Mouse (Mus musculus): Measurements from ENCODE around the gene Psen2.
A peak's percentile ranks its signal among the peaks of the same experiment; 100 is the strongest.

Gene Psen2

GRCm38 (mm10) chr1:180274725-180275308 lies 11.6 kb upstream of the Psen2 start:
- no peak for DNase-seq

GRCm38 (mm10) chr1:180269033-180269432 lies 5.8 kb upstream of the Psen2 start:
- no peak for DNase-seq

DNA sequence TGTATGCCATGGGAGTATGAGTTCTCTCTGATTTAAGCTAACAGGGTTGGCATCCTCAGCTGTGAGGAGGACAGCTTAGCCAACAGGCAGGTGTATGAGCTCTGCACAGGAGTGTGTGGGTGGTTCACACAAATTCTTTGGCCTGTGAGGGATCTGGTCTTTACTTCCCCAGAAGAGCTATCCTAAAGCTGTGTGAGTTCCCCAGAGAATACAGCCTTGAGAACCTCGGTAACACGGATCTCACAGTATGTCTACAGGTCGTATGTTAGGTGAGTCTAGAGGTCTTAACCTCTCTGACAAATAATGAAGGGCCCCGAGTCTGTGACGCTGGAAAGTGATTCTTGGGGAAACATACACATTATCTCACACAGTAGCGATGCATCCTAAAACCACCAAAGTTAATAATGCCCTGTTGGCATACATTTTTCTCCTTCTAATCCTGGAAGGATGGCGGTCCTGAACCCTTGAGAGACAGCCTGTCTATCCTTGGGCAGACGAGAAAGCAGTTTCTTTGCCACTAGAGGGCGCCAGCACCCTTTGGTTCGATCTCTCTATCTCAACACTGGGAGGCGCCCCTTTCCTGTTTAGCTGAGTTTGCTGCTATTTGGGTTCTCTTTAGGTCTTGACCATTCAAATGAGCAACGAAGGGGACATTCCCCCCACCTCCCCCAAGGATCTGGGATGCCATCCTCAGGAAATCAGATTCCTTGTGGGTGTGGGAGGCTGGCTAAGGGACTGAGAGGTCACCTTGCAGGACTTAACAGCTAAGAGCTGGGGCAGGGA lies 5.2 kb upstream of the Psen2 start:
- DNase-seq = peak; percentile 84 to 87

GRCm38 (mm10) chr1:180267151-180267550 lies 3.9 kb upstream of the Psen2 start:
- DNase-seq = no peak

- peak; percentile 63 to 65 for DNase-seq
These were observed 2.2 kb upstream of the Psen2 start for GRCm38 (mm10) chr1:180265399-180265798.

GRCm38 (mm10) chr1:180264851-180265250 lies 1.6 kb upstream of the Psen2 start:
- DNase-seq = no peak

GRCm38 (mm10) chr1:180264389-180264788 lies 1.2 kb upstream of the Psen2 start:
- DNase-seq = no peak

DNA sequence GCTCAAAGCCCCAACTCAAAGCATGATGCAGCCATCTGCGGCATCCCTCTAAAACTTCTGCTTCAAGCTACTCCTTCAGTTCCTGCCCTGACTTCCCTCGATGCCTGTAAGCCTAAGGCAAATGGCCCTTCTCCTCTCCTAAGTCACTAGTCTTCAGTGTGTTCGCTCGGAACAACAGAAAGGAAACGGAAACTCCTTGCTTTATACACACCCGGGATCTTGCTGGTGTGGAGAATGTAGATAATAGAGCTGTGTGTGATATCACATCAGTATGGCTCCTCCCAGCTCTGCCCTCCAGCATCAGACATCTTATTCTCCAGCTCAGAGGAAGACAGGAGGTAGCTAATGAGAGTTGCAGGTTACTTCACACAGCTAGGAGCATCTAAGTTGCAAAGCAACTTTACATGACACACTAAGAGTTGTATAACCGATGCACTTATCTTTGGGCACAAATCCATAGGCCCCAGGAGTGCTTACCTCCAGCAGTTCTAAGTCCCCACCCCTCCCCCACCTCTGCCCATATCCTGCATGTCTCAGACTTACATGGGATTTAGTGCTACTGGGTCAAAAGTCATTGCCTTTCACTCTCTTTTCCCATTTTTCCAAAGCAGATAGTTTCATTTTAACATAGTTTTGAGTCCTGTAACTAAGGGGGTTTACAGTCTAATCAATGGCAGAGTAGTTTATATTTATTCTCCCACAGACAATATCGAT lies 1.2 kb downstream of the Psen2 start:
- no peak for DNase-seq

- no peak for DNase-seq
These were observed 1.8 kb downstream of the Psen2 start for GRCm38 (mm10) chr1:180261415-180261814.

GRCm38 (mm10) chr1:180260886-180261285 lies 2.4 kb downstream of the Psen2 start:
- no peak for DNase-seq

- DNase-seq = no peak
These were observed 3.5 kb downstream of the Psen2 start for GRCm38 (mm10) chr1:180259753-180260152.

DNA sequence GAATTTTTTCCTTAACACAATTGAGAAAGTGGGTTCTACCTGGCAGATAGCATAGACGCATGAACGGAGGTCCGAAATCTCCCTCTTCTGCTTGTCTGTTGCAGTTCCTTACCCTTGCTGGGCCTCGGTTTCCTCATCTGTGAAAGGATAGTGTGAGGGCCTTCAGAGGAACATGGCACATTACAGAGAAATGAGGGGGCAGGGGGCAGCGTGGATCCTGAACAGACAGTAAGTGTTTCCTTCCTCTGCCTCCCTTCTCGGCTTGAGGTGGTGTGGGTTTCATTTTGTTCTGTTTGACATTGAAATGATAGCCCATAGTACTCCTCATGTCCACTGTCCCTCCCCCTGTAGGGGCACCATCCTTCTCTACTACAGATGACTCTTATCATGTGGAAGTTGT lies 5.8 kb downstream of the Psen2 start:
- DNase-seq = no peak

GRCm38 (mm10) chr1:180256866-180257265 lies 6.4 kb downstream of the Psen2 start:
- DNase-seq = no peak

DNA sequence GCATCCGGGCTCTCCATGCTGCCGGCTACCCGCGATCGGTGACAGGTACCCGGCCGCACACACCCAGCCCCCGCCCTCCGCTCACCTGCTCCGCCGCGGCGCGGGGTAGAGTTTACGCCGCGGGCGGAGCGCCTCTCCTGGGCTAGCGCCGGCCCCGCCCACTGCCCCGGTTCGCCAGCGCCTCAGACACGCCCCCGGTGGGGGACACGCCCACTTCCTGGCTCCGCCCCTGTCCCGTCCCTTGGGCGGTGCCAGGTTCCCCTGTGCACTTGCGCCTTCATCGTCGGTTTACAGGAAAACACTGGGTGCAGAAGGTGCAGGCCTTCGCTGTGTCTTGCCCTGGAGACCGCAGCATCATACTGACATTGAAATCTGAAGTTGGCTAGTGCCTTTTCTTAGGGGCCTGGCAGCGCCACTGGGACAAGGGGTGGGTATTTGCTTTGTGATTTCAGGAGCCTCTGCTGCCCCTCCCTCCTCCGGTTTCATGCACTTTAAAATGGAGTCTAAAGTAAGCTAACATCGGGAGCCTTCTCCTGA lies 7.0 kb downstream of the Psen2 start:
- DNase-seq = peak; percentile 99 to 100

DNA sequence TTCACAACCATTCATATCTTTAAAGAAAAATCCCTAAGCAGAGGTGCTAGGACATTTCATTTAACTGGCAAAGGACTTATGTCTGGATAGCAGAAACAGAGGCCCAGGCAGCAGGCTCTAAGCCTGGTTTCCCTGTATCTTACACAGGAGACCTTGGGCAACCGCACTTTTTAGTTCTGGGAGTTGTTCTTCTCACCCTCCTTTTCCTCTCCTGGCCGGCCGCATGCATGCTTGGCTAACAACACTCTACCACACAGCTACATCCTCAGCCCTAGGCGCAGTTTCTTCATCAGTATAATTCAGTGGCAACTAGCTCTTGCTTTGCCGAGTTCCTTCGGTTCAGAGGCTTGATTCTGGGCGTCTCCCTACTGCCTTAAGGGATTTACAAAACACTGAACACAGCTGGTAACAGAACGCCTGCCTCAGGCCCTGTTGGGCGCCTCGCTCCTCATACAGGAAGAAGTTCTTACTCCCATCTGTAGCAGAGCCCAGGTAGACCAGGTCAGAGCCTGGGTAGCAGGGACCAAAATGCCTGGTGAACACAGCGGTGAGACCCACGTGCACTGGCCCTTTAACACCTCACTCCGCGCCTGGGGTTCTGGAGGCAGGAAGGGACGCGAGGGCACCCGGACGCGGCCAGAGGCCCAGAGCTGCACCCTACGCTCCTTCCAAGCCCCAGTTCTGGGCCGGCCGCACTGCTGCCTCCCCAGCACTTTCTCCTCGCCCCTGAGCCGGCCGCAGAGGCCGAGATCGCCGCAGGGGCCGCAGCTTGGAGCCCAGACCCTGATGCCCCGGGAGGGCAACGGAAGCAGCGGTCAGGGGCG lies 7.7 kb downstream of the Psen2 start:
- no peak for DNase-seq

- no peak for DNase-seq
These were observed 8.9 kb downstream of the Psen2 start for GRCm38 (mm10) chr1:180254316-180254715.

- DNase-seq = no peak
These were observed 10.5 kb downstream of the Psen2 start for GRCm38 (mm10) chr1:180252656-180253190.

DNA sequence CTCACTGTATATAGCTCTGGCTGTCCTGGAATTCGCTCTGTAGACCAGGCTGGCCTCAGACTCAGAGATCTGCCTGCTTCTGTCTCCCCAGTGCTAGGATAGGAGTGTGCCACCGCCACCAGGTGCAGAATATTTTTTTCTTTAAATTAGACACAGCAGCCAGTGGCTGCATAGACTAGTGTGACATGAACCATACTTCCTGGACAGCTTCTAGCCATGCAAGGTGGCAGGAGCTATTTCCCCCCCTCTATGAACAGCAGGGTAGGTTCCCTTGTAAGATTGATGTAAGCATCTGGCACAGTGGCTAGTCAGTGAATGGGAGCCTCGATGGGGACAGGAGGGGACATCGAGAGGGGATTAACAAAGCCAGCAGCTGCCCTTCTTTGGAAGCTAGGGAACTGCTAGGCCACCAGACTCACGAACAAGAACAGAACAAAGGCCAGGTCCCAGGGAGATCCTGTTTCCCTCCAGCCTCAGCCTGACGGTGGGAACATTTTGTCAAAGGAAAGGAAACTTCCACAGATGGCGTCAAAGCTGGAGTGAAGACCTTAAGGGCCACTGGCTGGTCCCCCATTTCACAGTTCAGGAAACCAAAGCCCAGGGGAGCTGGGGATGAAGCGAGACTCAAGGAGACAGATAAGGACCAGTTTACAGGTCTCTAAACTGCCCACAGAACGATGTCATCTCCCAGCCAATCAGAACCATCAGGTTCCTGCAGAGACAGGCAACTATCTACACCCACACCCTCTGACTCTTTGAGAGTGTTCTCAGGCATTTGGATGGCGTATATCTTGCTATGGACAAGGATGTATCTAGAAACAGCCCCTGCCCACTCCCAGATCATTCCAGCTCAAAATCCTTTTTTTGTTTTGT lies 11.8 kb downstream of the Psen2 start:
- no peak for DNase-seq

DNA sequence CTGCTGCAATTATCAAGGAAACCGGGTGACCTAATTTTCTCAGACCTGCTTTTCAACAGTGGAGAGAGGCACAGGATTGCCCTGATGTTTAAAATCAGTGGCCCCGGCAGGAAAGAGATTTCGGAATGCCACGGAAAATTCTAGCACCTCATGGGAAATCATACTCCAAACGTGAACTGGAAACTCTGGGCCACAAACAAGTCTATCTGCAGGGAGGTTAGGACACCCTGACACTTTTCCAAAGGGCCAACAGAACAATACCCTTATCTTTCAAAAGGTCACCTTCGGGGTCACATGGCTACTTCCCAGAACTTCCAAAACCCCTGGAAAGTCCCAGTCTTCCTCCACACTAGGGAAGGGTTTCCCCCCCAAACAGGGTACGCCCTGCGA lies 12.8 kb downstream of the Psen2 start:
- no peak for DNase-seq

- no peak for DNase-seq
These were observed 13.4 kb downstream of the Psen2 start for GRCm38 (mm10) chr1:180249666-180250440.

Measured in thymus, postnatal 36 days (tissue).